ENCODE assay signal across 8 mouse cellular contexts in the genomic region with DNA sequence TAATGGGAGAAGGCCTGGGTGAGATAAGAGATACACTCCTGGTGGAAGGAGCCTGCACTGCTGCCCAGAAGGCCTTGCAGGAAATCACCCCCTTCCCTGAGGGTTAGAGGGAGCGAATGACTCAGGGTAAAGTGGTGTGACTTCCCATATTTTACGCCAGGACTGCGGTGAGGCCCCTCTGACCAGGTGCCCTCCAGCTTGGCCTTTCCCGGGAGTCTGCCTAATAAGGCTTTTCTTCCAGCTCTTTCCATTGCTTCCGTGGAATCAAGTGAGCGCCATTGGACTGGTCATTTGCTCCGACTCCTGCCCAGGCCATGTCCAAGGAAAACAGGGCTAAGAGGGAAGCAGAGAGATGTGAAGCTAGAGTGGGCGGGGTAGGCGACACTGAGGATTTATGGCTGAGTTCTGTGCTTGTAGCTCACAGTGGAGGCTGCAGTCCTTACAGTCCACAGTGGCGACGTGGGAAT. TPM values are rescaled to one million over a fixed set of nuclear protein-coding genes. Genes with fewer than 3 reads are reported as not detected.
A peak's percentile ranks its signal among the peaks of the same experiment; 100 is the strongest.
DNase-seq lines count a peak whose midpoint lies in the region; ATAC-seq lines count a peak whose summit lies in the region.
"Had no signal": no experiment of that assay in that cellular context is flagged by ENCODE, and none has a peak within 500 bp of the region (broad histone marks: within the 10 kb centered on the region; RNA-seq: fewer than 3 reads in every experiment).

No protein-coding gene starts in this region.

- WGBS in intestine, embryonic 14.5 days = 24% methylated on average over 11 of the region's 11 CpGs
- WGBS in liver, embryonic 15.5 days (ENCODE audit: insufficient replicate concordance) = 20% methylated on average over 11 of the region's 11 CpGs

- H3K4me1 ChIP-seq in intestine, embryonic 14.5 days (replicated peaks; ENCODE audit: control insufficient read depth, insufficient read depth, low read length) = no peaks in the 10 kb centered on the region
- no peaks in the 10 kb centered on the region for H3K4me1 ChIP-seq in liver, embryonic 15.5 days (replicated peaks)

- no peaks in the 10 kb centered on the region for H3K36me3 ChIP-seq in intestine, embryonic 14.5 days (ENCODE audit: control insufficient read depth, insufficient read depth, low read length)
- no peaks in the 10 kb centered on the region for H3K36me3 ChIP-seq in liver, embryonic 15.5 days (replicated peaks)
- H3K36me3 ChIP-seq: embryonic facial prominence, embryonic 12.5 days had no signal

- DNase-seq in NIH3T3 (ENCODE audit: low read depth) = peak; percentile 62
- peak; percentile 51 for DNase-seq in embryo, embryonic 11 days
- DNase-seq in intestine, embryonic 14.5 days (ENCODE audit: low spot score) = peak; percentile 56
- no peak for DNase-seq in layer of hippocampus, adult 9-10 months (ENCODE audit: low spot score)
- no peak for DNase-seq in layer of hippocampus, postnatal 14 days (ENCODE audit: low spot score in 2 of 2)
- DNase-seq in left cerebral cortex, postnatal 10 days (ENCODE audit: extremely low spot score in 1 of 2, low spot score in 2 of 2) = no peak

- intact Hi-C loops in left cerebral cortex, postnatal 10 days (cut with DNase I) = no loop called here

- no peak overlapping the region for H3K27ac ChIP-seq in intestine, embryonic 14.5 days (ENCODE audit: low read depth)
- H3K27ac ChIP-seq in liver, embryonic 15.5 days (replicated peaks) = no peak overlapping the region
- H3K27ac ChIP-seq: embryonic facial prominence, embryonic 12.5 days had no signal

- no peaks in the 10 kb centered on the region for H3K27me3 ChIP-seq in intestine, embryonic 14.5 days (replicated peaks; ENCODE audit: control insufficient read depth, insufficient read depth, low read length)
- no peaks in the 10 kb centered on the region for H3K27me3 ChIP-seq in liver, embryonic 15.5 days
- H3K27me3 ChIP-seq: embryonic facial prominence, embryonic 12.5 days had no signal

- 0 out of 2 replicates have a peak, but pooled peaks cover 4% of the 10 kb centered on the region for H3K9me3 ChIP-seq in intestine, embryonic 14.5 days (ENCODE audit: control insufficient read depth, low read length)
- no peaks in the 10 kb centered on the region for H3K9me3 ChIP-seq in liver, embryonic 15.5 days (replicated peaks)
- H3K9me3 ChIP-seq: embryonic facial prominence, embryonic 12.5 days had no signal

- no peak overlapping the region for H3K9ac ChIP-seq in intestine, embryonic 14.5 days (ENCODE audit: low read length)
- H3K9ac ChIP-seq in liver, embryonic 15.5 days = no peak overlapping the region
- H3K9ac ChIP-seq: embryonic facial prominence, embryonic 12.5 days had no signal

- 0 out of 2 replicates have a peak, but pooled peaks have one; percentile 55 for ATAC-seq in intestine, embryonic 14.5 days (replicated peaks; ENCODE audit: low FRiP score, low TSS enrichment, low read depth)
- ATAC-seq in liver, embryonic 15.5 days (ENCODE audit: insufficient read depth) = 0 out of 2 replicates have a peak, but pooled peaks have one; percentile 31

- H3K4me2 ChIP-seq in intestine, embryonic 14.5 days (ENCODE audit: low read length) = no peak overlapping the region
- H3K4me2 ChIP-seq in liver, embryonic 15.5 days = no peak overlapping the region
- H3K4me2 ChIP-seq: embryonic facial prominence, embryonic 12.5 days had no signal

- H3K4me3 ChIP-seq in intestine, embryonic 14.5 days (ENCODE audit: low read depth, low read length) = no peak overlapping the region
- H3K4me3 ChIP-seq in liver, embryonic 15.5 days (replicated peaks) = no peak overlapping the region
- H3K4me3 ChIP-seq: embryonic facial prominence, embryonic 12.5 days had no signal

RNA-seq across cellular contexts. Expression of a gene that starts 8.4 kb away (rescaled TPM):
- polyA plus RNA-seq in intestine, embryonic 14.5 days (2014; fragmentation: Nextera tagmentation; extraction: Ambion mirVana) = 0.31 and 0.46 TPM in 2 replicates
- 6.3 and 7.3 TPM in 2 replicates for polyA plus RNA-seq in liver, embryonic 15.5 days (2015; fragmentation: Nextera tagmentation; extraction: Ambion mirVana)
- under 1 TPM in 1 of 2 experiments, not detected in 1; 0.33 TPM for total RNA-seq in layer of hippocampus, postnatal 14 days (2021)
- total RNA-seq in left cerebral cortex, postnatal 10 days (2021) = under 1 TPM in 1 of 2 experiments, not detected in 1; 0.12 TPM

RNA-seq across cellular contexts. Expression of a gene that starts 24.1 kb away (rescaled TPM):
- 17.2 and 18.8 TPM in 2 replicates for polyA plus RNA-seq in intestine, embryonic 14.5 days (2014; fragmentation: Nextera tagmentation; extraction: Ambion mirVana)
- 6.2 and 8.2 TPM in 2 replicates for polyA plus RNA-seq in liver, embryonic 15.5 days (2015; fragmentation: Nextera tagmentation; extraction: Ambion mirVana)
- 10 to 100 TPM; 10.9 to 13.3 TPM for total RNA-seq in layer of hippocampus, postnatal 14 days (2021)
- 10 to 100 TPM; 13.6 to 13.7 TPM for total RNA-seq in left cerebral cortex, postnatal 10 days (2021)

RNA-seq across cellular contexts. Expression of a gene that starts 28.6 kb away (rescaled TPM):
- polyA plus RNA-seq in intestine, embryonic 14.5 days (2014; fragmentation: Nextera tagmentation; extraction: Ambion mirVana) = 259 and 273 TPM in 2 replicates
- polyA plus RNA-seq in liver, embryonic 15.5 days (2015; fragmentation: Nextera tagmentation; extraction: Ambion mirVana) = 170 and 187 TPM in 2 replicates
- 1 to 10 TPM; 2.1 to 3.4 TPM for total RNA-seq in layer of hippocampus, postnatal 14 days (2021)
- total RNA-seq in left cerebral cortex, postnatal 10 days (2021) = 1 to 10 TPM; 3.3 to 3.9 TPM

RNA-seq across cellular contexts. Expression of a gene that starts 37.8 kb away (rescaled TPM):
- 144 and 152 TPM in 2 replicates for polyA plus RNA-seq in intestine, embryonic 14.5 days (2014; fragmentation: Nextera tagmentation; extraction: Ambion mirVana)
- polyA plus RNA-seq in liver, embryonic 15.5 days (2015; fragmentation: Nextera tagmentation; extraction: Ambion mirVana) = 83.4 and 93.5 TPM in 2 replicates
- 10 to 100 TPM; 26.3 to 27.8 TPM for total RNA-seq in layer of hippocampus, postnatal 14 days (2021)
- total RNA-seq in left cerebral cortex, postnatal 10 days (2021) = 10 to 100 TPM; 17.2 to 18.4 TPM

RNA-seq across cellular contexts. Expression of a gene that starts 56.6 kb away (rescaled TPM):
- polyA plus RNA-seq in intestine, embryonic 14.5 days (2014; fragmentation: Nextera tagmentation; extraction: Ambion mirVana) = 106 and 109 TPM in 2 replicates
- 65.5 and 73.5 TPM in 2 replicates for polyA plus RNA-seq in liver, embryonic 15.5 days (2015; fragmentation: Nextera tagmentation; extraction: Ambion mirVana)
- 10 to 100 TPM; 63.7 to 63.9 TPM for total RNA-seq in layer of hippocampus, postnatal 14 days (2021)
- total RNA-seq in left cerebral cortex, postnatal 10 days (2021) = 10 to 100 TPM; 67.9 to 72.2 TPM

Comparison
In these comparisons a context has a peak if more than half of its experiments do, and no peak if none do; other contexts are left out.
1. DNase-seq: peak in NIH3T3 (single experiment), embryo, embryonic 11 days (single experiment) and intestine, embryonic 14.5 days (single experiment); none in layer of hippocampus, adult 9-10 months (single experiment), layer of hippocampus, postnatal 14 days (0 of 2) and left cerebral cortex, postnatal 10 days (0 of 2).